Mouse (Mus musculus) CH12.LX (cell line): ENCODE measurements at regions not wholly inside any gene's neighbourhood (a gene's known extent, or its start where the extent isn't known, plus 50 kb on each side); places are given as distances from the start of the nearest gene placed in this dataset.

Experiments used
- DNase-seq: peaks from one replicate; pipeline ENCODE4 v3.0.0-alpha.2; 2013; ENCODE audit errors: extremely low read depth
- H3K27ac ChIP-seq: 2 replicates; pipeline ENCODE4 v1.5.1; 2012; ENCODE audit warnings: low read depth, mild to moderate bottlenecking, control low read depth, moderate library complexity; ENCODE audit not compliant: insufficient read depth
- H3K27me3 ChIP-seq: replicated peaks from 2 replicates; pipeline ENCODE3; 2012; ENCODE audit warnings: inconsistent platforms
- H3K36me3 ChIP-seq, 2 experiments: replicated peaks in 1 of 2; 2 replicates each; pipeline versions ENCODE3 to v1.6.1; 2012; ENCODE audit warnings: inconsistent platforms in 1 of 2, low read length in 1 of 2, mild to moderate bottlenecking in 1 of 2, mixed read lengths in 1 of 2, moderate library complexity in 1 of 2; ENCODE audit not compliant: control insufficient read depth in 1 of 2, insufficient read depth in 1 of 2
- H3K4me1 ChIP-seq, 2 experiments: 2 replicates each; pipeline ENCODE4 v1.6.1; 2012; ENCODE audit warnings: inconsistent platforms in 1 of 2, moderate library complexity in 1 of 2; ENCODE audit not compliant: insufficient read depth in 2 of 2, control insufficient read depth in 1 of 2
- H3K4me2 ChIP-seq: 2 replicates; pipeline ENCODE4 v1.6.1; 2012; ENCODE audit warnings: low read depth, mild to moderate bottlenecking, control low read depth; ENCODE audit not compliant: poor library complexity, insufficient read depth, severe bottlenecking
- H3K4me3 ChIP-seq, 3 experiments: fragments of 150-350 bp in 1 of 3; sonication (generic) in 1 of 3; replicated peaks in 1 of 3; 2 replicates each; pipeline versions ENCODE3 to v1.5.1; 2011 to 2012; ENCODE audit warnings: low read depth in 2 of 3, low read length in 2 of 3, mild to moderate bottlenecking in 2 of 3, moderate library complexity in 2 of 3, control low read depth in 1 of 3, improper control_type of control experiment in 1 of 3, inconsistent platforms in 1 of 3, mixed read lengths in 1 of 3; ENCODE audit not compliant: poor library complexity in 1 of 3
- H3K79me2 ChIP-seq: replicated peaks from 2 replicates; pipeline ENCODE4 v1.6.1; 2012; ENCODE audit warnings: mild to moderate bottlenecking, moderate library complexity; ENCODE audit not compliant: control insufficient read depth, poor library complexity, insufficient read depth, severe bottlenecking; ENCODE audit errors: extremely low read depth
- H3K9ac ChIP-seq: 2 replicates; pipeline ENCODE4 v1.6.1; 2012; ENCODE audit warnings: low read depth, mild to moderate bottlenecking, control low read depth, moderate library complexity; ENCODE audit not compliant: insufficient read depth
- H3K9me3 ChIP-seq: replicated peaks from 2 replicates; pipeline ENCODE3; 2012; ENCODE audit warnings: low read length, inconsistent platforms, mixed read lengths
- CHD1 ChIP-seq: IDR thresholded peaks from 2 replicates; pipeline ENCODE4 v1.6.1; 2012; ENCODE audit warnings: low read depth, low read length, improper control_type of control experiment, inconsistent platforms
- CHD2 ChIP-seq: IDR thresholded peaks from 2 replicates; pipeline ENCODE4 v1.6.1; 2011; ENCODE audit warnings: low read length, improper control_type of control experiment
- CTCF ChIP-seq, 2 experiments: IDR thresholded peaks in 1 of 2; conservative IDR thresholded peaks in 1 of 2; 2 replicates each; pipeline ENCODE4 v1.5.1; 2011 to 2012; ENCODE audit warnings: low read depth in 2 of 2, low read length in 2 of 2, improper control_type of control experiment in 1 of 2, inconsistent platforms in 1 of 2, mild to moderate bottlenecking in 1 of 2, moderate library complexity in 1 of 2
- E2F4 ChIP-seq: IDR thresholded peaks from 2 replicates; pipeline ENCODE4 v1.6.1; 2011; ENCODE audit warnings: low read depth, low read length, improper control_type of control experiment; ENCODE audit not compliant: insufficient replicate concordance
- EP300 ChIP-seq: IDR thresholded peaks from 2 replicates; pipeline ENCODE4 v1.6.1; 2011; ENCODE audit warnings: low read length, improper control_type of control experiment
- IRF4 ChIP-seq: IDR thresholded peaks from 2 replicates; pipeline ENCODE4 v1.6.1; 2014; ENCODE audit warnings: low read depth, mild to moderate bottlenecking, inconsistent platforms, low read length, improper control_type of control experiment
- JUN ChIP-seq: IDR thresholded peaks from 2 replicates; pipeline ENCODE4 v1.6.1; 2011; ENCODE audit warnings: low read depth, mild to moderate bottlenecking, low read length, improper control_type of control experiment, moderate library complexity; ENCODE audit not compliant: insufficient read depth
- JUND ChIP-seq: conservative IDR thresholded peaks from 2 replicates; pipeline ENCODE4 v1.6.1; 2011; ENCODE audit warnings: low read depth, low read length, improper control_type of control experiment
- MAFK ChIP-seq: IDR thresholded peaks from 2 replicates; pipeline ENCODE4 v1.6.1; 2011; ENCODE audit warnings: low read length, improper control_type of control experiment; ENCODE audit not compliant: insufficient replicate concordance
- MAX ChIP-seq: IDR thresholded peaks from 2 replicates; pipeline ENCODE4 v1.6.1; 2011; ENCODE audit warnings: low read length, improper control_type of control experiment
- MAZ ChIP-seq: IDR thresholded peaks from 2 replicates; pipeline ENCODE4 v1.6.1; 2012; ENCODE audit warnings: low read depth, mild to moderate bottlenecking, inconsistent platforms, low read length, improper control_type of control experiment, moderate library complexity
- MEF2A ChIP-seq: IDR thresholded peaks from 2 replicates; pipeline ENCODE4 v1.6.1; 2014; ENCODE audit warnings: low read depth, mild to moderate bottlenecking, inconsistent platforms, low read length, improper control_type of control experiment, borderline replicate concordance
- MXI1 ChIP-seq: IDR thresholded peaks from 2 replicates; pipeline ENCODE4 v1.6.1; 2011; ENCODE audit warnings: mild to moderate bottlenecking, low read depth, low read length, improper control_type of control experiment
- MYC ChIP-seq: IDR thresholded peaks from 2 replicates; pipeline ENCODE4 v1.6.1; 2011; ENCODE audit warnings: low read depth, mild to moderate bottlenecking, improper control_type of control experiment, low read length
- NELFE ChIP-seq: IDR thresholded peaks from 2 replicates; pipeline ENCODE4 v1.6.1; 2011; ENCODE audit warnings: low read depth, low read length, improper control_type of control experiment
- NRF1 ChIP-seq: IDR thresholded peaks from 2 replicates; pipeline ENCODE4 v1.6.1; 2014; ENCODE audit warnings: low read depth, mild to moderate bottlenecking, inconsistent platforms, low read length, improper control_type of control experiment, moderate library complexity
- POLR2A ChIP-seq: IDR thresholded peaks from 2 replicates; pipeline ENCODE4 v1.6.1; 2011; ENCODE audit warnings: low read depth, mild to moderate bottlenecking, improper control_type of control experiment, low read length
- POLR2AphosphoS2 ChIP-seq: IDR thresholded peaks from 2 replicates; pipeline ENCODE4 v1.6.1; 2011; ENCODE audit warnings: low read depth, low read length, improper control_type of control experiment
- RAD21 ChIP-seq: IDR thresholded peaks from 2 replicates; pipeline ENCODE4 v1.6.1; 2011; ENCODE audit warnings: low read depth, mild to moderate bottlenecking, low read length, improper control_type of control experiment, moderate library complexity
- RCOR1 ChIP-seq: conservative IDR thresholded peaks from 2 replicates; pipeline ENCODE4 v1.6.1; 2012; ENCODE audit warnings: low read depth, mild to moderate bottlenecking, inconsistent platforms, low read length, improper control_type of control experiment
- SIN3A ChIP-seq: IDR thresholded peaks from 2 replicates; pipeline ENCODE4 v1.6.1; 2012; ENCODE audit warnings: low read length, improper control_type of control experiment, inconsistent platforms
- SMC3 ChIP-seq: IDR thresholded peaks from 2 replicates; pipeline ENCODE4 v1.6.1; 2011; ENCODE audit warnings: low read depth, low read length, improper control_type of control experiment
- TBP ChIP-seq: conservative IDR thresholded peaks from 2 replicates; pipeline ENCODE4 v1.6.1; 2011; ENCODE audit warnings: low read depth, low read length, improper control_type of control experiment
- TCF12 ChIP-seq: IDR thresholded peaks from 2 replicates; pipeline ENCODE4 v1.6.1; 2014; ENCODE audit warnings: low read depth, mild to moderate bottlenecking, inconsistent platforms, low read length, improper control_type of control experiment
- USF1 ChIP-seq: IDR thresholded peaks from 2 replicates; pipeline ENCODE4 v1.6.1; 2014; ENCODE audit warnings: low read depth, mild to moderate bottlenecking, inconsistent platforms, low read length, improper control_type of control experiment
- USF2 ChIP-seq: conservative IDR thresholded peaks from 2 replicates; pipeline ENCODE4 v1.6.1; 2011; ENCODE audit warnings: low read depth, low read length, improper control_type of control experiment
- ZMIZ1 ChIP-seq: IDR thresholded peaks from 2 replicates; pipeline ENCODE4 v1.6.1; 2012; ENCODE audit warnings: low read depth, mild to moderate bottlenecking, inconsistent platforms, low read length, improper control_type of control experiment
- ZNF384 ChIP-seq: IDR thresholded peaks from 2 replicates; pipeline ENCODE4 v1.6.1; 2012; ENCODE audit warnings: low read depth, low read length, improper control_type of control experiment, inconsistent platforms
- dilution Hi-C: fragments of 300-500 bp; cut with MboI; formaldehyde crosslinking; loops from 2 replicates; pipeline ENCODE4 v1.14.3; 2020; ENCODE audit warnings: low sequenced_read_pairs; ENCODE audit not compliant: extremely low pct_unique_long_range_greater_than_20kb, extremely low pct_ligation_motif_present
- in situ Hi-C: fragments of 300-500 bp; cut with MboI; formaldehyde crosslinking; loops from 3 replicates; pipeline ENCODE4 v1.14.3; 2019; ENCODE audit warnings: low sequenced_read_pairs, low pct_ligation_motif_present, low pct_unique_long_range_greater_than_20kb, mixed read lengths

DNA sequence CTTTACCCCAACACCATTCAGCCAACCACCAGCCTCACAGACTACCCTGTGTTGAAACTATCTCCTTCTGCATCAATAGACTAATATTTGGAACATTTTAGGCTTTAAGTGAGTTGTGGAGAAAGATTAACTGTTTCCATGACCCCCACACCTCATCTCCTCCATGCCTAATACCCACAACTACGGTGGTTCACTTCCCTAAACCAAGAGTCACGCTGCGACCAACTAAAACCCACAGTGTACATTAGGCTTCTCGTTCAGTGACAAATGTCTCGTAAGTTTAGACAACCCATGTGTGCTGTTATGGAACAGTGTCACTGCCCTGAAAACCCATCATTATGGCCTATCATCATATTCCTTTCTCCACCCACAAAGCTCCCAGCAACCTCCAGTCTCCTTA is 381.3 kb upstream of the Runx1 start:
- Histone ChIP-seq H3K79me2 (no peaks in the 10 kb centered on the region), H3K4me3 (no peak overlapping the region), H3K36me3 (no peaks in the 10 kb centered on the region), H3K9ac (no peak overlapping the region), H3K4me2 (no peak overlapping the region), H3K27me3 (no peaks in the 10 kb centered on the region), H3K27ac (no peak overlapping the region), H3K9me3 (no peaks in the 10 kb centered on the region), H3K4me1 (no peaks in the 10 kb centered on the region)
- no peak for TF ChIP-seq NELFE
- no peak for TF ChIP-seq CHD2
- no peak for TF ChIP-seq MAZ
- TF ChIP-seq E2F4 = no peak
- no peak for TF ChIP-seq USF1
- no peak for TF ChIP-seq POLR2A
- TF ChIP-seq MYC = no peak
- no peak for TF ChIP-seq JUND
- TF ChIP-seq TBP = no peak
- no peak for TF ChIP-seq SIN3A
- no peak for TF ChIP-seq JUN
- TF ChIP-seq ZMIZ1 = no peak
- TF ChIP-seq CTCF (conservative IDR thresholded peaks at IDR 0.05 in 1 of 2, IDR thresholded peaks at IDR 0.05 in 1 of 2; ENCODE audit: low read depth in 2 of 2, low read length in 2 of 2) = no peak
- DNase-seq = no peak
- dilution Hi-C loops = no loop called here
- in situ Hi-C loops = no loop called here

DNA sequence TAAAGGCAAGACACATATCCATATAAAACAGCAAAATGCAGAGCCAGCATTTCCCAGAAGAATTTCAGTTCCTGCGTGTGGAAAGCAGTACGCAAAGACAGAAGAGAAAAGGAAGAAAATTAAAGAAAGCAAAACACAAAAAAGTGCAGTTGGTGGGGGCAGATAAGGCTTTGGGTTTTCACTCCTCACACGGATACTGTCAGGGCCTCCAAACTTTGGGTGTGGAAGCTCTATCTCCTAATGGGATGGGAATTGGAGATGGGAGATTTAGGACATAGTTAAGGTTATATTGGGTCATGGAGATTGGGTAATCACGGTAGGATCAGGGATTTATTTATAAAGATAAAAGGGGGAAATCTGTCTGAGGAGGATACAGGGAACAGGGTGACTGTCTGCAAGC is 380.4 kb upstream of the Runx1 start:
- no peak overlapping the region for H3K4me3 ChIP-seq
- H3K4me2 ChIP-seq = no peak overlapping the region
- no peak overlapping the region for H3K27ac ChIP-seq
- dilution Hi-C loops (no loop called here), in situ Hi-C loops (no loop called here)
- no peaks in the 10 kb centered on the region for H3K79me2 ChIP-seq
- no peaks in the 10 kb centered on the region for H3K27me3 ChIP-seq
- H3K9ac ChIP-seq = no peak overlapping the region
- no peaks in the 10 kb centered on the region for H3K36me3 ChIP-seq
- DNase-seq = no peak
- no peaks in the 10 kb centered on the region for H3K9me3 ChIP-seq
- TF ChIP-seq E2F4 (no peak), NELFE (no peak), MAFK (no peak), MEF2A (no peak), NRF1 (no peak), TCF12 (no peak), ZNF384 (no peak), POLR2AphosphoS2 (no peak), USF2 (no peak), CTCF (conservative IDR thresholded peaks at IDR 0.05 in 1 of 2, IDR thresholded peaks at IDR 0.05 in 1 of 2; ENCODE audit: low read depth in 2 of 2, low read length in 2 of 2) (no peak), MAX (no peak), RCOR1 (no peak), EP300 (no peak), SMC3 (no peak), CHD2 (no peak), MAZ (no peak), MXI1 (no peak), RAD21 (no peak), CHD1 (no peak), IRF4 (no peak)
- TF ChIP-seq, all 38 proteins: peak for 0
- H3K4me1 ChIP-seq = no peaks in the 10 kb centered on the region
